Mouse (Mus musculus) liver, embryonic 15.5 days (tissue): ENCODE results near the gene Adamts17. TPM values are rescaled to one million over a fixed set of nuclear protein-coding genes. Genes with fewer than 3 reads are reported as not detected.

Source experiments
- ATAC-seq: fragments of 200-750 bp; cut with Nextera tagmentation; 2 replicates; pipeline ENCODE4 v1.8.0; 2017; ENCODE audit warnings: moderate number of reproducible peaks, mild to moderate bottlenecking, moderate library complexity; ENCODE audit not compliant: insufficient read depth
- H3K27ac ChIP-seq: fragments of 300-500 bp; sonication (generic); replicated peaks from 2 replicates; pipeline ENCODE4 v1.5.1; 2015; ENCODE audit warnings: mild to moderate bottlenecking, inconsistent platforms
- H3K27me3 ChIP-seq: fragments of 300-500 bp; sonication (generic); 2 replicates; pipeline ENCODE4 v1.6.1; 2015; ENCODE audit warnings: mild to moderate bottlenecking, inconsistent platforms
- H3K36me3 ChIP-seq: fragments of 300-500 bp; sonication (generic); replicated peaks from 2 replicates; pipeline ENCODE4 v1.6.1; 2015; ENCODE audit warnings: moderate library complexity, mild to moderate bottlenecking, inconsistent platforms
- H3K4me1 ChIP-seq: fragments of 300-500 bp; sonication (generic); replicated peaks from 2 replicates; pipeline ENCODE4 v1.6.1; 2015; ENCODE audit warnings: inconsistent platforms
- H3K4me2 ChIP-seq: fragments of 300-500 bp; sonication (generic); 2 replicates; pipeline ENCODE4 v1.6.1; 2015; ENCODE audit warnings: moderate library complexity, mild to moderate bottlenecking, inconsistent platforms
- H3K4me3 ChIP-seq: fragments of 300-500 bp; sonication (generic); replicated peaks from 2 replicates; pipeline ENCODE4 v1.5.1; 2015; ENCODE audit warnings: mild to moderate bottlenecking, inconsistent platforms
- H3K9ac ChIP-seq: fragments of 300-500 bp; sonication (generic); 2 replicates; pipeline ENCODE4 v1.6.1; 2015; ENCODE audit warnings: moderate library complexity, mild to moderate bottlenecking, inconsistent platforms
- H3K9me3 ChIP-seq: fragments of 300-500 bp; sonication (generic); replicated peaks from 2 replicates; pipeline ENCODE4 v1.6.1; 2016; ENCODE audit warnings: inconsistent platforms
- WGBS: fragments of 180-500 bp; shearing (Covaris S2); methylation state at CpG from one replicate; pipeline ENCODE4 v1.1.7; 2015; ENCODE audit warnings: mixed read lengths; ENCODE audit not compliant: insufficient replicate concordance; 5-methylcytosine and 5-hydroxymethylcytosine counted together
- polyA plus RNA-seq: library from polyadenylated mRNA; unstranded; fragments of >200 nt; fragmentation: Nextera tagmentation; extraction: Ambion mirVana; gene quantifications from 2 replicates; pipeline ENCODE4 v1.2.1, GENCODE M21; 2015

Adamts17 gene
- polyA plus RNA-seq, 1 experiment from 2014 or later = 0.12 TPM

GRCm38 (mm10) chr7:67162135-67162534 is 322.6 kb downstream of the Adamts17 start:
- Histone ChIP-seq H3K9me3 (no peaks in the 10 kb centered on the region), H3K9ac (no peak overlapping the region), H3K4me2 (no peak overlapping the region), H3K4me3 (no peak overlapping the region), H3K4me1 (no peaks in the 10 kb centered on the region), H3K27me3 (no peaks in the 10 kb centered on the region), H3K36me3 (no peaks in the 10 kb centered on the region), H3K27ac (no peak overlapping the region)
- ATAC-seq = no peak
- 71% methylated on average over 8 of the region's 8 CpGs for WGBS

GRCm38 (mm10) chr7:67168288-67168687 is 328.8 kb downstream of the Adamts17 start:
- Histone ChIP-seq H3K36me3 (no peaks in the 10 kb centered on the region), H3K27me3 (no peaks in the 10 kb centered on the region), H3K9ac (no peak overlapping the region), H3K27ac (no peak overlapping the region), H3K4me2 (no peak overlapping the region), H3K9me3 (no peaks in the 10 kb centered on the region), H3K4me3 (no peak overlapping the region), H3K4me1 (no peaks in the 10 kb centered on the region)
- ATAC-seq = no peak
- 73% methylated on average over 9 of the region's 9 CpGs for whole genome bisulfite sequencing

GRCm38 (mm10) chr7:67168763-67169569 is 329.4 kb downstream of the Adamts17 start:
- Histone ChIP-seq H3K27ac (no peak overlapping the region), H3K4me3 (no peak overlapping the region), H3K36me3 (no peaks in the 10 kb centered on the region), H3K4me2 (no peak overlapping the region), H3K4me1 (no peaks in the 10 kb centered on the region), H3K9me3 (no peaks in the 10 kb centered on the region), H3K9ac (no peak overlapping the region), H3K27me3 (no peaks in the 10 kb centered on the region)
- 55% methylated on average over 9 of the region's 9 CpGs for WGBS
- ATAC-seq = no peak

GRCm38 (mm10) chr7:67173522-67174195 is 334.1 kb downstream of the Adamts17 start:
- Histone ChIP-seq H3K27ac (no peak overlapping the region), H3K9me3 (no peaks in the 10 kb centered on the region), H3K4me2 (no peak overlapping the region), H3K4me3 (no peak overlapping the region), H3K9ac (no peak overlapping the region), H3K27me3 (no peaks in the 10 kb centered on the region), H3K36me3 (no peaks in the 10 kb centered on the region), H3K4me1 (no peaks in the 10 kb centered on the region)
- WGBS = 50% methylated on average over 2 of the region's 2 CpGs
- ATAC-seq = no peak

GRCm38 (mm10) chr7:67183786-67184185 is 344.3 kb downstream of the Adamts17 start:
- no peak overlapping the region for H3K4me3 ChIP-seq
- 28% methylated on average over 4 of the region's 4 CpGs for WGBS
- no peaks in the 10 kb centered on the region for H3K36me3 ChIP-seq
- no peaks in the 10 kb centered on the region for H3K4me1 ChIP-seq
- no peaks in the 10 kb centered on the region for H3K9me3 ChIP-seq
- H3K27me3 ChIP-seq = no peaks in the 10 kb centered on the region
- no peak overlapping the region for H3K4me2 ChIP-seq
- no peak for ATAC-seq
- H3K9ac ChIP-seq = no peak overlapping the region
- H3K27ac ChIP-seq = no peak overlapping the region

GRCm38 (mm10) chr7:67199412-67199811 is 359.9 kb downstream of the Adamts17 start:
- Histone ChIP-seq H3K4me3 (no peak overlapping the region), H3K9me3 (no peaks in the 10 kb centered on the region), H3K9ac (no peak overlapping the region), H3K27me3 (no peaks in the 10 kb centered on the region), H3K4me2 (no peak overlapping the region), H3K4me1 (no peaks in the 10 kb centered on the region), H3K36me3 (no peaks in the 10 kb centered on the region), H3K27ac (no peak overlapping the region)
- ATAC-seq = no peak
- 12% methylated on average over 10 of the region's 10 CpGs for WGBS

Other genes with a start within 250 kb of the Adamts17 start
- gene Asb7, start 150.1 kb upstream of the Adamts17 start, polyA plus RNA-seq = 3.9 and 4.1 TPM in 2 replicates
- gene Lins1, start 149.8 kb upstream of the Adamts17 start, polyA plus RNA-seq = 3.2 and 3.7 TPM in 2 replicates
- 0.05 and 0.09 TPM in 2 replicates for gene Cers3, start 96.2 kb upstream of the Adamts17 start, polyA plus RNA-seq